Mouse (Mus musculus) stomach, embryonic 14.5 days (tissue): ENCODE measurements around the gene Rex1bd. TPM values are rescaled to one million over a fixed set of nuclear protein-coding genes. Genes with fewer than 3 reads are reported as not detected.

Experiments
- ATAC-seq: fragments of 200-750 bp; cut with Nextera tagmentation; 2 replicates; pipeline ENCODE4 v1.8.0; 2017; ENCODE audit warnings: low read depth, moderate TSS enrichment; ENCODE audit not compliant: insufficient number of reproducible peaks, insufficient read depth, low FRiP score
- H3K27ac ChIP-seq: fragments of 300-500 bp; sonication (generic); 2 replicates; pipeline ENCODE4 v1.5.1; 2014; ENCODE audit warnings: mild to moderate bottlenecking, low read length, moderate library complexity, mixed read lengths
- H3K27me3 ChIP-seq: fragments of 300-500 bp; sonication (generic); 2 replicates; pipeline ENCODE4 v1.6.1; 2014; ENCODE audit warnings: low read length, control low read depth, mixed read lengths; ENCODE audit not compliant: control insufficient read depth, insufficient read depth
- H3K36me3 ChIP-seq: fragments of 300-500 bp; sonication (generic); 2 replicates; pipeline ENCODE4 v1.6.1; 2014; ENCODE audit warnings: mild to moderate bottlenecking, control low read depth, low read length, moderate library complexity, mixed read lengths; ENCODE audit not compliant: control insufficient read depth, insufficient read depth
- H3K4me1 ChIP-seq: fragments of 300-500 bp; sonication (generic); 2 replicates; pipeline ENCODE4 v1.6.1; 2014; ENCODE audit warnings: low read length, control low read depth, mixed read lengths; ENCODE audit not compliant: control insufficient read depth, insufficient read depth
- H3K4me2 ChIP-seq: fragments of 300-500 bp; sonication (generic); replicated peaks from 2 replicates; pipeline ENCODE4 v1.6.1; 2014; ENCODE audit warnings: low read depth, low read length, control low read depth
- H3K4me3 ChIP-seq: fragments of 300-500 bp; sonication (generic); 2 replicates; pipeline ENCODE4 v1.5.1; 2014; ENCODE audit warnings: low read depth, low read length, control low read depth
- H3K9ac ChIP-seq: fragments of 300-500 bp; sonication (generic); replicated peaks from 2 replicates; pipeline ENCODE4 v1.6.1; 2014; ENCODE audit warnings: low read depth, mild to moderate bottlenecking, control low read depth, low read length, moderate library complexity, mixed read lengths
- H3K9me3 ChIP-seq: fragments of 300-500 bp; sonication (generic); 2 replicates; pipeline ENCODE4 v1.6.1; 2016; ENCODE audit warnings: low read depth, low read length, control low read depth; ENCODE audit not compliant: control insufficient read depth
- WGBS: fragments of 180-500 bp; shearing (Covaris S2); extraction: QIAGEN DNeasy Blood & Tissue Kit; methylation state at CpG from one replicate; pipeline ENCODE4 v1.1.7; 2014; 5-methylcytosine and 5-hydroxymethylcytosine counted together
- polyA plus RNA-seq: library from polyadenylated mRNA; unstranded; fragments of >200 nt; fragmentation: Nextera tagmentation; extraction: Ambion mirVana; gene quantifications from 2 replicates; pipeline ENCODE4 v1.2.1, GENCODE M21; 2014

Gene Rex1bd
- polyA plus RNA-seq, 1 experiment from 2014 or later, result 149 TPM

DNA sequence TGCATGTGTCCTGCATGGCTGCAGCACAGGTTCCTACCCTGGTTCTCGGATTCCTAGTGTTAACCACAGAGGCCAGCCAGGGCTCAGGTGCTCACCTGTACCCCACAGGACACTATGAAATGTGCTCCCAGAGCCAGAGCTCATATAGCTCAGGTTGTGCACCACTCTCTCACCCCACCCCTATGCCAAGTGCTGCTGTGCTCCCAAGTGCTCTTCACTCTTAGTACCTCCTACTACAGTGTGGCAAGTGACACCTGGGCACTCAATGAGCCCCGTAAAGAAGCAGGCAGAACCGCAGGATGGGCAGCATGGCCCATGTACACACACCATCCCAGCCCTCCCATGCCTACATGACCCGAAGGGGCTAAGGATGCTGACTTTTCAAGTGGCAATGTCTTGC lies 37.8 kb downstream of the Rex1bd start:
- no peak overlapping the region for H3K9ac ChIP-seq
- no peaks in the 10 kb centered on the region for H3K4me1 ChIP-seq
- H3K4me3 ChIP-seq, result no peak overlapping the region
- no peak for ATAC-seq
- H3K27ac ChIP-seq, result no peak overlapping the region
- WGBS, result 88% methylated on average over 4 of the region's 4 CpGs
- no peaks in the 10 kb centered on the region; the same call in 1 of the 2 replicates for H3K36me3 ChIP-seq
- H3K27me3 ChIP-seq, result no peaks in the 10 kb centered on the region
- no peak overlapping the region for H3K4me2 ChIP-seq
- no peaks in the 10 kb centered on the region for H3K9me3 ChIP-seq

DNA sequence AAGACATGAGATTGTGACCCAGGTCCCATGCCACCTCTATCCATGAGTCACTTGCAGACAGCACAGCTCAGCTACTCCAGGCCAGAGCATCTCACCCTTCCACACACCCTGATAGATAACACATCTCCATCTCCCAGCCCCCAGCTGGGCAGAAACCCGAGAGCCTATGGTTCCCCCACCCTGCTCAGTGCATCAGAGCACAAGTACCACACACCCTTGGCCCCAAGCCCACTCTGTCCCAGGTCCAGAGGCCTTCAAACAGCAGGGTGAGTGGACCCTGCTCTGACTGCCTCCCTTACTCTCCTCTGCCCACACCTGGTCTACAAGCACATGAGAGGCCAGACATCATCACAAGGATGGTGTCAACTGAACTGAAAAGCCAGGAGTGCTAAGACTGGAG lies 38.6 kb downstream of the Rex1bd start:
- 47% methylated on average over 1 of the region's 1 CpGs for WGBS
- no peak overlapping the region for H3K4me2 ChIP-seq

DNA sequence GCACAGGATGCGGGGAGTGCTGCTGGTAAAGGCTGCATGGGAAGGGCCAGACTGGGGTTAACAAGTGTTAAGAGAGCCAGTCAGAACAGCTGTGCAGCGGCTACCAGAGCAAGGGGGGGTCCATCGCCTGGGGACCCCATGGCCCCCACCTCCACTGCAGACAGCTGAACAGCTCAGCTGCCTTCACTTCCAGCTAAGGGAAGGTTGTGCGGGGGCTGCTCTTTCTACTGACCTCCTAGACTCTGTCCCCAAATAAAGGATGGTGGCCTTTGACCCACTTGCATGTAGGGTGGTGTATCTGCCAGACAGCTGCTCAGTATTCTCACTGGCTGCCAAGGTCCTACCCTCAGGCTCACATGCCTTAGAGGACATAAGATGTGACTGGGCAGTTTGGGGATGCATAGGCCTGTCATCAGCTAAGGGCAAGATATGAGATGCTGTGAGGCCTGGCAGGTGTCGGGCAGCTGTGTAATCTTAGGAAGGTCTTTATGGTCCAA lies 39.3 kb downstream of the Rex1bd start:
- 63% methylated on average over 5 of the region's 5 CpGs for WGBS

More for the DNA sequence above, 38.6 kb downstream of the Rex1bd start:
- Histone ChIP-seq H3K9me3 (no peaks in the 10 kb centered on the region), H3K36me3 (no peaks in the 10 kb centered on the region; the same call in 1 of the 2 replicates), H3K27ac (no peak overlapping the region), H3K27me3 (no peaks in the 10 kb centered on the region), H3K4me3 (no peak overlapping the region), H3K9ac (no peak overlapping the region), H3K4me1 (no peaks in the 10 kb centered on the region)
- ATAC-seq, result no peak

DNA sequence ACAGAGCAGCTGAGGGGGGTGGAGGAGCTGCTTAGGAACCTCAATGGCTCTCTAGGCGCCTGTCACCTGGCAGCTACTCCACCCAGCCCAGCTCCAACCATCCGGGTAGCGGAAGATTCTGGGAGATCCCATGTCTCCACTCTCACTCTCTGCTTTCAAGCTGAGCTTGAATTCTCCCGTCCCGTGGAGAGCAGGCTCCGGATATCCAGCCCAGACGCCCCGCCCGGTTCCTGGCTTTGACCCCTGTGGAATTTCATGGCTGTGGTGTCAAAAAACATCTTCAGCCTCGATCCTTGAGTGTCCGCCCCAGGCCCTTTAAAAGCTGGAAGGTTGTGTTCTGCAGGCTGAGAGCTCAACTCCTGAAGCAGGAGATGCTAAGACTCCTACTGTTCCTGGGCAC lies 39.8 kb downstream of the Rex1bd start:
- no peaks in the 10 kb centered on the region for H3K27me3 ChIP-seq
- no peak overlapping the region for H3K27ac ChIP-seq
- no peak for ATAC-seq
- H3K4me2 ChIP-seq, result no peak overlapping the region
- H3K9ac ChIP-seq, result no peak overlapping the region
- no peaks in the 10 kb centered on the region for H3K4me1 ChIP-seq
- H3K4me3 ChIP-seq, result no peak overlapping the region
- WGBS, result 57% methylated on average over 11 of the region's 11 CpGs
- H3K9me3 ChIP-seq, result no peaks in the 10 kb centered on the region
- H3K36me3 ChIP-seq, result no peaks in the 10 kb centered on the region; the same call in 1 of the 2 replicates

More for the DNA sequence above, 39.3 kb downstream of the Rex1bd start:
- Histone ChIP-seq H3K4me1 (no peaks in the 10 kb centered on the region), H3K4me3 (no peak overlapping the region), H3K9me3 (no peaks in the 10 kb centered on the region), H3K9ac (no peak overlapping the region), H3K27me3 (no peaks in the 10 kb centered on the region), H3K27ac (no peak overlapping the region), H3K4me2 (no peak overlapping the region), H3K36me3 (no peaks in the 10 kb centered on the region; the same call in 1 of the 2 replicates)
- no peak for ATAC-seq

DNA sequence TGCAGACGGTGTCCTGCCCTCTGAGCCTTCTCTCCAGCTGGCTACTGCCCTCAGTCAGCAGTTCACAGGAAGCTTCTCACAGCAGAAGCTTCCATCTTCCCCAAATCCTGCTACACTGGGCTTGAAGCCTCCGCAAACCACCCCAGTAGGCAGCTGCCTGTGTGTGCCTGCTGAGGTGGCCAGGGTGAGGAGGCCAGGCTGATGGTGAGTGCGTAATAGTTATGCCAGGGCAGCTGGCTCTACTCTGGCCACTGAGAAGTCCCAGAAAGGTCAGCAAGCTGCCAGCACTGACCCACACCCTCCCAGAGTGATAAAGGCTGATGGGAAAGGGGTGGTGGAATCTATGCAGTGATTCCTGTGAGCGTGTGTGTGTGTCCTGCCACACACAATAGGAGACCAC lies 40.2 kb downstream of the Rex1bd start:
- Histone ChIP-seq H3K9ac (no peak overlapping the region), H3K27me3 (no peaks in the 10 kb centered on the region), H3K4me2 (no peak overlapping the region), H3K4me1 (no peaks in the 10 kb centered on the region), H3K36me3 (no peaks in the 10 kb centered on the region; the same call in 1 of the 2 replicates), H3K27ac (no peak overlapping the region), H3K4me3 (no peak overlapping the region), H3K9me3 (no peaks in the 10 kb centered on the region)
- no peak for ATAC-seq
- 91% methylated on average over 4 of the region's 4 CpGs for WGBS

DNA sequence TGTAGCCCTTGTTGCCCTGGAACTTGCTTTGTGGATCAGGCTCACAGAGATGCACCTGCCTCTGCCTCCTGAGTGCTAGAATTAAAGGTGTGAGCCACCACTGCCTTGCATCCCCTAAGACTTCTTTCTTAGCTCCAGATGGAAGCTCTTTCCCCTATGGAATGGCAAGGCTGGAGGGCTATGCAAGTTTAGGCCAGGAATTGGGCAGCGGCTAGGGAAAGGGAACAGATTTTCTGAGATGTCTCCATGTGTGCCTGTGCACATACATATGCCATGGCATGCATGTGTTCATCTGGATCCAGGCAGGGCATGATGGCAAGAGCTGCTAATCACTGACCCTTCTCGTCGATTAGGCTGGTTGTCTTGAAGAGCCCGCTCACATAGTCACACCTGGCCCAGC lies 40.9 kb downstream of the Rex1bd start:
- H3K9me3 ChIP-seq, result no peaks in the 10 kb centered on the region
- no peaks in the 10 kb centered on the region; the same call in 1 of the 2 replicates for H3K36me3 ChIP-seq
- 97% methylated on average over 4 of the region's 4 CpGs for WGBS
- H3K9ac ChIP-seq, result no peak overlapping the region
- no peak for ATAC-seq
- no peak overlapping the region for H3K4me3 ChIP-seq
- H3K4me1 ChIP-seq, result no peaks in the 10 kb centered on the region
- H3K27me3 ChIP-seq, result no peaks in the 10 kb centered on the region
- H3K27ac ChIP-seq, result no peak overlapping the region
- H3K4me2 ChIP-seq, result no peak overlapping the region

DNA sequence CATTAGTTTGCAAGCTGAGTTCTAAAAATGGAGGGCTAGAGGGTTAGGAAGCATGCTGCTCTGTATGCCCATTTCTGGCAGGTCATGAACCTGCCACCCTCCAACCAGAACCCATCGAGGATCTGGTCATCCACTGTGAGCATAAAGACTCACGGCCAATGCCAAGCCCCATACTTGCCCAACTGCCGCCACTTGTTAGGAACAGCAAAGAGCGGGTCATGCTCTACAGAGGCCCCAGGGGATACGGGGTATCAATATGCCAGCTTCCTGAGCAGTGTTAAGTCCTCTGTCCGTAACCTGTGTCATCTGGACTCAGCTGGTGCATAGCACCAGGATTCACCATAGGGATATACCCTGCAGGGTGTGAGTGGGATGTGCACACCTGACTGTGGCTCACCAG lies 42.4 kb downstream of the Rex1bd start:
- no peaks in the 10 kb centered on the region for H3K4me1 ChIP-seq
- H3K4me3 ChIP-seq, result no peak overlapping the region
- no peak for ATAC-seq
- H3K9ac ChIP-seq, result no peak overlapping the region
- H3K4me2 ChIP-seq, result no peak overlapping the region
- no peak overlapping the region for H3K27ac ChIP-seq
- no peaks in the 10 kb centered on the region for H3K27me3 ChIP-seq
- H3K36me3 ChIP-seq, result no peaks in the 10 kb centered on the region
- 92% methylated on average over 6 of the region's 6 CpGs for WGBS
- H3K9me3 ChIP-seq, result no peaks in the 10 kb centered on the region

DNA sequence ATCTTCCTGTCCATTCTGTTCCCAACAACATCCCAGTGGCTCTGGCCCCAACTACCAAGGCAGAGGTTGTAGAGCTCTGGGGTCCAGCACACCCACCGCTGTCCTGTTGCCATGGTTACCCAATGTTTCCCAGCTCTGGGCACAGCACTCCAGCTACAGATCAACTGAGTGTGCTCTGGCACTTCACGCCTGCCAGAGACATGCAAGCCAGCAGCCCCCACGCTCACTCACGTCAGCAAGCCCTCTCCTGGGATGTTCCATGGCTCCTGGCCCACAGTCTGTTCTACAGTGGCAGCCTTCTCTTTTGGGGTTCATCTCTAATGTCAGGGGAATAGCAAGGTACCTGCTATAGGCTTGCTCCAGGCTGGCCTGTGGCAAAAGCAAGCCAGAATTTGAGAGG lies 43.2 kb downstream of the Rex1bd start:
- H3K4me3 ChIP-seq, result no peak overlapping the region
- no peak overlapping the region for H3K27ac ChIP-seq
- H3K9me3 ChIP-seq, result no peaks in the 10 kb centered on the region
- no peak for ATAC-seq
- no peaks in the 10 kb centered on the region for H3K27me3 ChIP-seq
- WGBS, result 90% methylated on average over 4 of the region's 4 CpGs
- H3K36me3 ChIP-seq, result no peaks in the 10 kb centered on the region
- H3K4me2 ChIP-seq, result no peak overlapping the region
- no peak overlapping the region for H3K9ac ChIP-seq
- no peaks in the 10 kb centered on the region for H3K4me1 ChIP-seq

DNA sequence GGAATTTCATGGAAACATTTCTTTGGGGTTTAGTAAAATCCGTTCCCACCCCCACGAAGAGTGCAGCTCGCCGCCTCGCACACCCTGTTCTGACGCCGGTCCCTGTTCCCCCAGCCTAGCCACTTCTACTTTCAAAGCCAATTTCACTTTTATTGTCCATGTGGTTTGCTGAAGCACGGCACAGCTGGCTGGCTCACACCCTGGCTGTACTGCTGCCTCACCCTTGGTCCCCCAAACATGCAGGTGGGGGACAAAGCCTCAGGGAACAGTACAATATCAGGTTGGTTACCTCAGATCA lies 44.1 kb downstream of the Rex1bd start:
- WGBS, result 87% methylated on average over 8 of the region's 8 CpGs
- Histone ChIP-seq H3K4me3 (no peak overlapping the region), H3K4me1 (no peaks in the 10 kb centered on the region), H3K9me3 (no peaks in the 10 kb centered on the region), H3K27me3 (no peaks in the 10 kb centered on the region), H3K27ac (no peak overlapping the region), H3K9ac (no peak overlapping the region), H3K36me3 (no peaks in the 10 kb centered on the region), H3K4me2 (no peak overlapping the region)
- no peak for ATAC-seq
